Mouse (Mus musculus): ENCODE results near the gene Ppm1m. TPM values are rescaled to one million over a fixed set of nuclear protein-coding genes. Genes with fewer than 3 reads are reported as not detected.
A peak's percentile ranks its signal among the peaks of the same experiment; 100 is the strongest.

The Ppm1m gene
- polyA plus RNA-seq, 1 experiment from 2014 or later = 25.8 TPM

GRCm38 (mm10) chr9:106203990-106204851 is 4.7 kb upstream of the Ppm1m start:
- H3K4me3 ChIP-seq (ENCODE audit: low read depth, low read length) = no peak overlapping the region; the same call in 1 of the 2 replicates
- no peak for ATAC-seq (replicated peaks; ENCODE audit: insufficient number of reproducible peaks, low FRiP score, low TSS enrichment, low read depth)

GRCm38 (mm10) chr9:106202819-106203636 is 3.5 kb upstream of the Ppm1m start, which contains the start of gene Twf2:
Gene Twf2, plus strand, starts transcription at chr9:106203108.
- ATAC-seq (replicated peaks; ENCODE audit: insufficient number of reproducible peaks, low FRiP score, low TSS enrichment, low read depth) (peak; percentile 78), DNase-seq (ENCODE audit: low spot score) (peak; percentile 95)
- Histone ChIP-seq H3K4me1 (ENCODE audit: control insufficient read depth, insufficient read depth, low read length) (peaks cover 6% of the 10 kb centered on the region), H3K4me2 (ENCODE audit: low read depth, low read length) (peak within 1 kb of the TSS; percentile 55), H3K9me3 (replicated peaks; ENCODE audit: control insufficient read depth, low read length) (no peaks in the 10 kb centered on the region), H3K36me3 (replicated peaks; ENCODE audit: control insufficient read depth, insufficient read depth, low read depth, low read length) (no peaks in the 10 kb centered on the region; the same call in 1 of the 2 replicates), H3K27me3 (ENCODE audit: control insufficient read depth, insufficient read depth, low read length) (no peaks in the 10 kb centered on the region), H3K4me3 (ENCODE audit: low read depth, low read length) (peak within 1 kb of the TSS; percentile 36), H3K9ac (replicated peaks; ENCODE audit: low read length) (peak within 1 kb of the TSS; percentile 48), H3K27ac (replicated peaks; ENCODE audit: low read depth, low read length) (no peak within 1 kb of the TSS; the same call in 1 of the 2 replicates)
- under 1% methylated on average over 55 of the region's 61 CpGs for WGBS

More at GRCm38 (mm10) chr9:106203990-106204851, 4.7 kb upstream of the Ppm1m start:
- Histone ChIP-seq H3K27me3 (ENCODE audit: control insufficient read depth, insufficient read depth, low read length) (no peaks in the 10 kb centered on the region), H3K9me3 (replicated peaks; ENCODE audit: control insufficient read depth, low read length) (no peaks in the 10 kb centered on the region), H3K36me3 (replicated peaks; ENCODE audit: control insufficient read depth, insufficient read depth, low read depth, low read length) (no peaks in the 10 kb centered on the region; the same call in 1 of the 2 replicates), H3K4me2 (ENCODE audit: low read depth, low read length) (peak overlapping the region; percentile 55; the same call in 1 of the 2 replicates), H3K27ac (replicated peaks; ENCODE audit: low read depth, low read length) (no peak overlapping the region), H3K9ac (replicated peaks; ENCODE audit: low read length) (no peak overlapping the region; the same call in 1 of the 2 replicates), H3K4me1 (ENCODE audit: control insufficient read depth, insufficient read depth, low read length) (peaks cover 5% of the 10 kb centered on the region)
- 75% methylated on average over 7 of the region's 7 CpGs for WGBS
- DNase-seq (ENCODE audit: low spot score) = no peak

DNA sequence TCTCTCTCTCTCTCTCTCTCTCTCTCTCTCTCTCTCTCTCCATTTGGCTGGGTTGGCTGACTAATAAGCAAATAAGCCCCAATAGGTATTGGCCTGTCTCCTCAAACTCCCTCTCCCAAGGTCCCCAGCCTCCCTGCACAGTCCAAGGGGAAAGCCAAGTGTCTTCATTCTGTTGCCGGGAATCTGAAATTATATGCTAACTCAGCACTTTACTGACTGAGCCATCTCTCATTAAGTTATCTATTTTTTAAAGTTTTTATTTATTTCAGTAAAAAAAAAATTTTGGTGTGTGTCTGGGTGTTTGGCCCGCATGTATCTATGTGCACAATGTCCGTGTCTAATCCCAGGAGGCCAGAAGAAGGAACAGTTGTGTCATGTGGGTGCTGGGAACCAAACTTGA is 2.3 kb upstream of the Ppm1m start:
- Histone ChIP-seq H3K9ac (replicated peaks; ENCODE audit: low read length) (no peak overlapping the region), H3K4me2 (ENCODE audit: low read depth, low read length) (peak overlapping the region; percentile 55; the same call in 1 of the 2 replicates), H3K36me3 (replicated peaks; ENCODE audit: control insufficient read depth, insufficient read depth, low read depth, low read length) (no peaks in the 10 kb centered on the region), H3K27me3 (ENCODE audit: control insufficient read depth, insufficient read depth, low read length) (no peaks in the 10 kb centered on the region), H3K9me3 (replicated peaks; ENCODE audit: control insufficient read depth, low read length) (no peaks in the 10 kb centered on the region), H3K4me3 (ENCODE audit: low read depth, low read length) (no peak overlapping the region), H3K27ac (replicated peaks; ENCODE audit: low read depth, low read length) (no peak overlapping the region), H3K4me1 (ENCODE audit: control insufficient read depth, insufficient read depth, low read length) (peaks cover 8% of the 10 kb centered on the region)
- DNase-seq (ENCODE audit: low spot score) (no peak), ATAC-seq (replicated peaks; ENCODE audit: insufficient number of reproducible peaks, low FRiP score, low TSS enrichment, low read depth) (no peak)
- 89% methylated on average over 3 of the region's 3 CpGs for WGBS

- Histone ChIP-seq H3K4me1 (ENCODE audit: control insufficient read depth, insufficient read depth, low read length) (peaks cover 6% of the 10 kb centered on the region; the same call in 1 of the 2 replicates), H3K9me3 (replicated peaks; ENCODE audit: control insufficient read depth, low read length) (no peaks in the 10 kb centered on the region), H3K4me3 (ENCODE audit: low read depth, low read length) (peak overlapping the region; percentile 68), H3K27ac (replicated peaks; ENCODE audit: low read depth, low read length) (peak overlapping the region; percentile 52; the same call in 1 of the 2 replicates), H3K27me3 (ENCODE audit: control insufficient read depth, insufficient read depth, low read length) (no peaks in the 10 kb centered on the region), H3K36me3 (replicated peaks; ENCODE audit: control insufficient read depth, insufficient read depth, low read depth, low read length) (peaks cover 3% of the 10 kb centered on the region; the same call in 1 of the 2 replicates), H3K4me2 (ENCODE audit: low read depth, low read length) (peak overlapping the region; percentile 64), H3K9ac (replicated peaks; ENCODE audit: low read length) (peak overlapping the region; percentile 83)
- under 1% methylated on average over 48 of the region's 51 CpGs for WGBS
- ATAC-seq (replicated peaks; ENCODE audit: insufficient number of reproducible peaks, low FRiP score, low TSS enrichment, low read depth) (peak; percentile 27), DNase-seq (ENCODE audit: low spot score) (peak; percentile 85)
Measured at GRCm38 (mm10) chr9:106198962-106199458, 536 bp downstream of the Ppm1m start.

DNA sequence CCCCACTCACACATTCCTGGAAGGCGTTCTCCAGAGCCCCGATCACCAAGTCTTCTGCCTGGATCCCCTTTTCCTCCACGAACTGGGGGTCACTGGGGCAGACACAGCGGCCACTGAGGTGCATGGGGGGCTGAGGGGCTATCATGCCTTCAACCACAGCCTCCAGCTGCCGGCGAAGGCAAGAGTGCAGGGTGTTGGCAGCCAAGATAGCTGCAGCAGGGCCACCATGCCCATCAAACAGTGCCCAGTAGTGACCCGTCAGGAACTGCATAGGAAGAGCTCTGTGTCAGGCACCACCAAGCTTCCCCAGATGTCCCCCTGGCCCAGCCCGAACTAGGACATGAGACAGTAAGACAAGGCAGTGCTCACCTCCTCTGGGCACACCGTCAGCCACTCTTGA is 1.8 kb downstream of the Ppm1m start:
- Histone ChIP-seq H3K36me3 (replicated peaks; ENCODE audit: control insufficient read depth, insufficient read depth, low read depth, low read length) (peaks cover 3% of the 10 kb centered on the region; the same call in 1 of the 2 replicates), H3K4me3 (ENCODE audit: low read depth, low read length) (no peak overlapping the region), H3K27ac (replicated peaks; ENCODE audit: low read depth, low read length) (no peak overlapping the region), H3K9ac (replicated peaks; ENCODE audit: low read length) (no peak overlapping the region), H3K27me3 (ENCODE audit: control insufficient read depth, insufficient read depth, low read length) (no peaks in the 10 kb centered on the region), H3K9me3 (replicated peaks; ENCODE audit: control insufficient read depth, low read length) (no peaks in the 10 kb centered on the region), H3K4me1 (ENCODE audit: control insufficient read depth, insufficient read depth, low read length) (peaks cover 6% of the 10 kb centered on the region; the same call in 1 of the 2 replicates), H3K4me2 (ENCODE audit: low read depth, low read length) (no peak overlapping the region; the same call in 1 of the 2 replicates)
- 90% methylated on average over 9 of the region's 9 CpGs for WGBS
- DNase-seq (ENCODE audit: low spot score) = no peak
- ATAC-seq (replicated peaks; ENCODE audit: insufficient number of reproducible peaks, low FRiP score, low TSS enrichment, low read depth) = no peak

DNA sequence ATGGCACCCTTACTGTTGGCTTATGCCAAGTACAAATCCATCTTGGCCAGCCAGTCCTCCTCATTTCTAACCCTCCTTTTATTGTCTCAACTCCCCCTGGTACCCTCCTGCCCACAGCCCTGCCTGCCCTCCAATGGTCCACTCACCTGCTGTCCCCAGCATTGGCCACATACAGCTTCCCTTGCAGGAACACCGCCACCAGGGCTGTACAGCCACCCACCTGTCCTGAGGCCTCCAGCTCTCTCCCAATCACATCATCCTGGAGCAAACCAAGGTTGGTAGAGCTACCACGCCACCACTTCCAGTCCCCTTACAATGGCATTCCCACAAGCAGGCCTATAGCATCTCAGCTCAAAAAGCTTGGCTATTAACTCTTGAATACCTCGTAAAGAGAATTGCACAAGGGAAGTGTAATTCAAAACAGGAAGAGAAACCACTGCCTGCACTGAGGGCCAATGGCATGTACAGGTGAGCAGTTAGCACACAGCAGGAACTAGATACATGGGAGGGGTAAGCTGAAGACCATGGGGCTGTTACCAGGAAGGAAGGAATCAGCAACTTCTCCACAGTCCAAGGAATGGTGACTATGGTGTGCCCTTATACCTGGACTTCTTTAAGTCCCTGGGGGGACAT is 2.3 kb downstream of the Ppm1m start:
- H3K4me3 ChIP-seq (ENCODE audit: low read depth, low read length) = no peak overlapping the region
- no peaks in the 10 kb centered on the region for H3K9me3 ChIP-seq (replicated peaks; ENCODE audit: control insufficient read depth, low read length)
- H3K27me3 ChIP-seq (ENCODE audit: control insufficient read depth, insufficient read depth, low read length) = no peaks in the 10 kb centered on the region
- WGBS = 94% methylated on average over 3 of the region's 3 CpGs
- no peak overlapping the region for H3K27ac ChIP-seq (replicated peaks; ENCODE audit: low read depth, low read length)
- H3K4me2 ChIP-seq (ENCODE audit: low read depth, low read length) = no peak overlapping the region; the same call in 1 of the 2 replicates
- H3K36me3 ChIP-seq (replicated peaks; ENCODE audit: control insufficient read depth, insufficient read depth, low read depth, low read length) = peaks cover 3% of the 10 kb centered on the region; the same call in 1 of the 2 replicates
- peaks cover 6% of the 10 kb centered on the region; the same call in 1 of the 2 replicates for H3K4me1 ChIP-seq (ENCODE audit: control insufficient read depth, insufficient read depth, low read length)
- DNase-seq (ENCODE audit: low spot score) (no peak), ATAC-seq (replicated peaks; ENCODE audit: insufficient number of reproducible peaks, low FRiP score, low TSS enrichment, low read depth) (no peak)
- no peak overlapping the region for H3K9ac ChIP-seq (replicated peaks; ENCODE audit: low read length)

- ATAC-seq (replicated peaks; ENCODE audit: insufficient number of reproducible peaks, low FRiP score, low TSS enrichment, low read depth) (no peak), DNase-seq (ENCODE audit: low spot score) (no peak)
- H3K4me3 ChIP-seq (ENCODE audit: low read depth, low read length) = no peak overlapping the region
- H3K27ac ChIP-seq (replicated peaks; ENCODE audit: low read depth, low read length) = no peak overlapping the region
- H3K4me2 ChIP-seq (ENCODE audit: low read depth, low read length) = no peak overlapping the region
- no peak overlapping the region for H3K9ac ChIP-seq (replicated peaks; ENCODE audit: low read length)
- no peaks in the 10 kb centered on the region for H3K9me3 ChIP-seq (replicated peaks; ENCODE audit: control insufficient read depth, low read length)
- H3K4me1 ChIP-seq (ENCODE audit: control insufficient read depth, insufficient read depth, low read length) = peaks cover 6% of the 10 kb centered on the region; the same call in 1 of the 2 replicates
- H3K36me3 ChIP-seq (replicated peaks; ENCODE audit: control insufficient read depth, insufficient read depth, low read depth, low read length) = peaks cover 6% of the 10 kb centered on the region
- 88% methylated on average over 8 of the region's 8 CpGs for WGBS
- H3K27me3 ChIP-seq (ENCODE audit: control insufficient read depth, insufficient read depth, low read length) = no peaks in the 10 kb centered on the region
Measured at GRCm38 (mm10) chr9:106195693-106196092, 3.9 kb downstream of the Ppm1m start.
